Mouse (Mus musculus) kidney, adult 2 months (tissue): ENCODE results near the gene Efhc1. TPM values are rescaled to one million over a fixed set of nuclear protein-coding genes. Genes with fewer than 3 reads are reported as not detected.

Experiments
- DNase-seq: peaks from one replicate; pipeline ENCODE4 v3.0.0; 2021
- H3K27ac ChIP-seq: fragments of 200-500 bp; 2 replicates; pipeline ENCODE4 v1.5.1; 2012; ENCODE audit warnings: low read depth, low read length, control low read depth, inconsistent platforms; ENCODE audit not compliant: insufficient read depth
- H3K27me3 ChIP-seq: fragments of 200-500 bp; replicated peaks from 2 replicates; pipeline ENCODE4 v1.6.1; 2012; ENCODE audit warnings: mild to moderate bottlenecking, moderate library complexity, low read length, inconsistent platforms; ENCODE audit not compliant: control insufficient read depth, insufficient read depth
- H3K36me3 ChIP-seq: fragments of 200-500 bp; 2 replicates; pipeline ENCODE4 v1.6.1; 2012; ENCODE audit warnings: mild to moderate bottlenecking, moderate library complexity, low read length, inconsistent platforms; ENCODE audit not compliant: control insufficient read depth, insufficient read depth
- H3K4me1 ChIP-seq: fragments of 200-500 bp; 2 replicates; pipeline ENCODE4 v1.6.1; 2011; ENCODE audit warnings: low read length; ENCODE audit not compliant: control insufficient read depth, insufficient read depth
- H3K4me3 ChIP-seq: fragments of 200-500 bp; 2 replicates; pipeline ENCODE4 v1.5.1; 2011; ENCODE audit warnings: mild to moderate bottlenecking, low read depth, low read length, control low read depth; ENCODE audit not compliant: insufficient read depth
- CTCF ChIP-seq: fragments of 200-500 bp; conservative IDR thresholded peaks from 2 replicates; pipeline ENCODE4 v1.5.1; 2011; ENCODE audit warnings: low read depth, mild to moderate bottlenecking, control low read depth, low read length, moderate library complexity, mixed read lengths; ENCODE audit not compliant: insufficient read depth, insufficient read length
- POLR2A ChIP-seq: fragments of 200-500 bp; IDR thresholded peaks from one replicate; pipeline ENCODE4 v1.6.1; 2011; ENCODE audit warnings: low read depth, low read length, control low read depth
- WGBS: fragments of 180-500 bp; shearing (Covaris S2); methylation state at CpG from one replicate; pipeline ENCODE4 v1.1.7; 2018; 5-methylcytosine and 5-hydroxymethylcytosine counted together
- polyA plus RNA-seq: library from polyadenylated mRNA; depleted of rRNA; stranded (reverse); fragments of >200 nt; gene quantifications from 2 replicates; pipeline ENCODE4 v1.2.3, GENCODE M21; 2012

Gene Efhc1
- polyA plus RNA-seq, 1 experiment = 0.48 TPM

GRCm38 (mm10) chr1:21007941-21008701 lies 56.7 kb downstream of the Efhc1 start:
- H3K27me3 ChIP-seq = no peaks in the 10 kb centered on the region
- no peaks in the 10 kb centered on the region for H3K4me1 ChIP-seq
- TF ChIP-seq CTCF (no peak), POLR2A (no peak)
- no peak overlapping the region for H3K4me3 ChIP-seq
- H3K27ac ChIP-seq = no peak overlapping the region
- DNase-seq = no peak
- H3K36me3 ChIP-seq = peaks cover 2% of the 10 kb centered on the region; the same call in 1 of the 2 replicates
- 52% methylated on average over 7 of the region's 7 CpGs for WGBS

GRCm38 (mm10) chr1:21008891-21009290 lies 57.5 kb downstream of the Efhc1 start:
- DNase-seq = peak; percentile 23
- TF ChIP-seq POLR2A = no peak
- no peak for TF ChIP-seq CTCF
- 69% methylated on average over 4 of the region's 4 CpGs for WGBS
- H3K27ac ChIP-seq = no peak overlapping the region
- no peak overlapping the region for H3K4me3 ChIP-seq
- H3K4me1 ChIP-seq = no peaks in the 10 kb centered on the region
- H3K36me3 ChIP-seq = peaks cover 2% of the 10 kb centered on the region; the same call in 1 of the 2 replicates
- H3K27me3 ChIP-seq = no peaks in the 10 kb centered on the region

DNA sequence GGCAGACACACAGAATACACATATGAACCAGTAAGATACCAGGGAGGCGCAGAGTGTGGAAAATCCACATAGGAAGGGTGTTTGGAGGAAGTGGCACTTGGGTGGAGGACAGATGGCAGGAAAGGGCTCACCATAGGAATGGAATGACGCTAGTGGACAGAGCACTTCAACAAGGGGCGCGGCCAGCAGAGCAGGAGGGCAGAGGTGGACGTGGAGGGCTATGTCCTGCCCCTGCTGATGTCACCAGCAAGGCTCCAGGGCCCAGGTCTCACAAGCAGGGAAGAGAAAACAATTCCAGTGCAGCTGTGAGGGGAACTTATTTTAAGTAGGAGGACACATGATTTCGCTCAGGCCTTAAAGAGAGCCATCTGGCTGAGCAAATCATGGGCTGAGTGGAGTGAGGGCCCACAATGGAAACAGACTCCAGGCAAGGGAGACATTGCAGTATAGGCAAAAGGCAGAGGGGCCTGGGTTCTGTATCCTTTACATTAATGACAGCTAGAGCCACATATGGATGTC lies 58.9 kb downstream of the Efhc1 start:
- Histone ChIP-seq H3K4me3 (no peak overlapping the region), H3K27ac (no peak overlapping the region), H3K4me1 (no peaks in the 10 kb centered on the region), H3K27me3 (no peaks in the 10 kb centered on the region), H3K36me3 (peaks cover 2% of the 10 kb centered on the region; the same call in 1 of the 2 replicates)
- no peak for DNase-seq
- WGBS = 76% methylated on average over 6 of the region's 6 CpGs
- TF ChIP-seq CTCF = no peak
- no peak for TF ChIP-seq POLR2A

DNA sequence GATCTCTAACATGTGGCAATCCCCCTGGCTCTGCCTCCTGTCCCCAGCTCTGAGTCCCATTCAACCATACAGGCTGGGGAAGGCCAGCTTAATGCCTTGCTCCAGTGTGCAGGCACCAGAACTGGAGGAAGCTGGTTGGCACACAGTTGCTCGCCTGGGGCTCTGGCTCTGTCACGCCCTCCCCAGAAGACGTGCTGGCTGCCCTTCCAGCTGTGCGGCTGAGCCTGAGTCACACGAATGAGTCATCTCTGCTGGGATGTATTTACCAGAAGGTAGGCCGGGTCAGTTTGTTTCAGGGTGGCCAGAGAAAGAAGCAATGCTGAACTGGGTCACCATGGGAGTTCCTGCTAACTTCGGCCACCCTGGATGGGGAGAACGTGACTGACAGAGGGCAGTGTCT lies 63.0 kb downstream of the Efhc1 start:
- Histone ChIP-seq H3K27me3 (no peaks in the 10 kb centered on the region), H3K4me1 (no peaks in the 10 kb centered on the region), H3K27ac (no peak overlapping the region), H3K4me3 (no peak overlapping the region), H3K36me3 (no peaks in the 10 kb centered on the region)
- WGBS = 26% methylated on average over 8 of the region's 8 CpGs
- TF ChIP-seq POLR2A (no peak), CTCF (no peak)
- DNase-seq = peak; percentile 28

- DNase-seq = no peak
- Histone ChIP-seq H3K36me3 (no peaks in the 10 kb centered on the region), H3K4me1 (no peaks in the 10 kb centered on the region), H3K27me3 (no peaks in the 10 kb centered on the region), H3K27ac (no peak overlapping the region), H3K4me3 (no peak overlapping the region)
- 77% methylated on average over 3 of the region's 3 CpGs for WGBS
- TF ChIP-seq CTCF (no peak), POLR2A (no peak)
Observed at GRCm38 (mm10) chr1:21023101-21023500, 71.7 kb downstream of the Efhc1 start.

- 76% methylated on average over 5 of the region's 5 CpGs for WGBS
- DNase-seq = no peak
- H3K4me1 ChIP-seq = no peaks in the 10 kb centered on the region
- H3K36me3 ChIP-seq = no peaks in the 10 kb centered on the region
- no peak overlapping the region for H3K4me3 ChIP-seq
- no peak for TF ChIP-seq CTCF
- no peak for TF ChIP-seq POLR2A
- H3K27ac ChIP-seq = no peak overlapping the region
- no peaks in the 10 kb centered on the region for H3K27me3 ChIP-seq
Observed at GRCm38 (mm10) chr1:21025203-21025602, 73.8 kb downstream of the Efhc1 start.

GRCm38 (mm10) chr1:21026534-21026933 lies 75.1 kb downstream of the Efhc1 start:
- Histone ChIP-seq H3K4me3 (no peak overlapping the region), H3K4me1 (no peaks in the 10 kb centered on the region), H3K27ac (no peak overlapping the region), H3K27me3 (no peaks in the 10 kb centered on the region), H3K36me3 (no peaks in the 10 kb centered on the region)
- TF ChIP-seq POLR2A = no peak
- TF ChIP-seq CTCF = no peak
- WGBS = 83% methylated on average over 7 of the region's 7 CpGs
- DNase-seq = no peak
